21 mouse cellular contexts compared by ENCODE assay signal in genomic region chr16:55097651-55098050, GRCm38 (mm10).
DNase-seq lines count a peak whose midpoint lies in the region; ATAC-seq and TF ChIP-seq lines count a peak whose summit lies in the region.
"Had no signal": no experiment of that assay in that cellular context is flagged by ENCODE, and none has a peak within 500 bp of the region (broad histone marks: within the 10 kb centered on the region; RNA-seq: fewer than 3 reads in every experiment).

No protein-coding gene starts in this region.

- TF ChIP-seq RAD21 in MEL (IDR thresholded peaks at IDR 0.05; ENCODE audit: low read depth, low read length), result no peak

- H3K79me2 ChIP-seq in MEL (ENCODE audit: control insufficient read depth, insufficient read depth, low read length, poor library complexity), result no peaks in the 10 kb centered on the region

- no peak for ATAC-seq in forebrain, embryonic 12.5 days (ENCODE audit: low FRiP score)
- no peak for ATAC-seq in hindbrain, embryonic 16.5 days
- ATAC-seq: activated CD4-positive, CD25-positive, alpha-beta regulatory T cell, adult 4 months; CD4-positive, CD25-positive, alpha-beta regulatory T cell, adult 4 months; Patski had no signal

- no peak overlapping the region for H3K27ac ChIP-seq in MEL (ENCODE audit: control insufficient read depth, low read depth, low read length)
- no peak overlapping the region for H3K27ac ChIP-seq in forebrain, embryonic 12.5 days
- no peak overlapping the region for H3K27ac ChIP-seq in hindbrain, embryonic 16.5 days (ENCODE audit: low read depth, low read length)

- H3K4me3 ChIP-seq in MEL (ENCODE audit: control insufficient read depth in 1 of 2, insufficient read depth in 1 of 2, low read depth in 2 of 2, low read length in 2 of 2), result no peak overlapping the region
- H3K4me3 ChIP-seq in forebrain, embryonic 12.5 days (replicated peaks), result no peak overlapping the region
- no peak overlapping the region for H3K4me3 ChIP-seq in hindbrain, embryonic 16.5 days (ENCODE audit: low read length)

- no peak for TF ChIP-seq CTCF in MEL (IDR thresholded peaks at IDR 0.05 in 2 of 3, conservative IDR thresholded peaks at IDR 0.05 in 1 of 3; ENCODE audit: control insufficient read depth in 1 of 3, insufficient read depth in 1 of 3, low read depth in 2 of 3, low read length in 3 of 3, poor library complexity in 1 of 3, severe bottlenecking in 1 of 3)

- no peaks in the 10 kb centered on the region for H3K27me3 ChIP-seq in MEL (ENCODE audit: control insufficient read depth in 1 of 2, insufficient read depth in 2 of 2, low read length in 2 of 2)
- H3K27me3 ChIP-seq in forebrain, embryonic 12.5 days, result no peaks in the 10 kb centered on the region
- H3K27me3 ChIP-seq in hindbrain, embryonic 16.5 days (replicated peaks; ENCODE audit: control insufficient read depth, insufficient read depth, low read length), result no peaks in the 10 kb centered on the region
- H3K27me3 ChIP-seq: CH12.LX had no signal

- no peak overlapping the region for H3K9ac ChIP-seq in MEL (ENCODE audit: control insufficient read depth, low read depth, low read length, poor library complexity, severe bottlenecking)
- no peak overlapping the region for H3K9ac ChIP-seq in forebrain, embryonic 12.5 days
- no peak overlapping the region for H3K9ac ChIP-seq in hindbrain, embryonic 16.5 days (ENCODE audit: low read depth, low read length)

- no peaks in the 10 kb centered on the region for H3K4me1 ChIP-seq in MEL (ENCODE audit: control insufficient read depth in 1 of 2, insufficient read depth in 2 of 2, low read length in 2 of 2)
- H3K4me1 ChIP-seq in forebrain, embryonic 12.5 days, result no peaks in the 10 kb centered on the region
- H3K4me1 ChIP-seq in hindbrain, embryonic 16.5 days (ENCODE audit: control insufficient read depth, insufficient read depth, low read depth, low read length), result no peaks in the 10 kb centered on the region

- H3K36me3 ChIP-seq in MEL (ENCODE audit: control insufficient read depth in 1 of 2, insufficient read depth in 2 of 2, low read length in 2 of 2), result peaks cover 0 to 7% of the 10 kb centered on the region in 2 experiments; a peak in 2 of 4 replicates
- H3K36me3 ChIP-seq in forebrain, embryonic 12.5 days (replicated peaks), result no peaks in the 10 kb centered on the region
- H3K36me3 ChIP-seq in hindbrain, embryonic 16.5 days (ENCODE audit: control insufficient read depth, insufficient read depth, low read length), result no peaks in the 10 kb centered on the region
- H3K36me3 ChIP-seq: G1E had no signal

- no peaks in the 10 kb centered on the region for H3K9me3 ChIP-seq in MEL (replicated peaks; ENCODE audit: insufficient read depth, low read length)
- H3K9me3 ChIP-seq in forebrain, embryonic 12.5 days, result no peaks in the 10 kb centered on the region
- H3K9me3 ChIP-seq in hindbrain, embryonic 16.5 days (ENCODE audit: control insufficient read depth, low read length), result no peaks in the 10 kb centered on the region

- DNase-seq in MEL (ENCODE audit: low read depth, low spot score), result no peak
- DNase-seq in MEL-GATA-1-ER (ENCODE audit: extremely low read depth, low read depth), result peak; percentile 1
- DNase-seq: adrenal gland, adult 2 months; adrenal gland, adult 8-10 months; adrenal gland, postnatal 10 days; adrenal gland, postnatal 14 days; adrenal gland, postnatal 25 days; adrenal gland, postnatal 36 days; B cell, adult 2 months; cerebellum, adult 11 months; cerebellum, adult 11-12 months; cerebellum, adult 18-20 months; cerebellum, adult 2 months; cerebellum, adult 8-10 months had no signal

- H3K4me2 ChIP-seq in forebrain, embryonic 12.5 days, result no peak overlapping the region
- H3K4me2 ChIP-seq in hindbrain, embryonic 16.5 days (ENCODE audit: low read length), result no peak overlapping the region

- 91% methylated on average over 1 of the region's 1 CpGs for WGBS in forebrain, embryonic 12.5 days
- WGBS in hindbrain, embryonic 16.5 days, result 86% methylated on average over 1 of the region's 1 CpGs

- TF ChIP-seq POLR2A in MEL (IDR thresholded peaks at IDR 0.05; ENCODE audit: control insufficient read depth in 1 of 2, insufficient read depth in 1 of 2, low read depth in 1 of 2, low read length in 2 of 2, poor library complexity in 1 of 2), result no peak

- TF ChIP-seq EP300 in MEL (IDR thresholded peaks at IDR 0.05; ENCODE audit: low read depth in 1 of 2, low read length in 2 of 2), result peak; percentile 20 to 51; a peak in 2 of 4 replicates

TF ChIP-seq in MEL, 35 proteins besides CTCF, POLR2A, EP300 and RAD21:
- TF ChIP-seq TCF12 (IDR thresholded peaks at IDR 0.05; ENCODE audit: low read depth, low read length) (peak; percentile 70), GATA1 (IDR thresholded peaks at IDR 0.05; ENCODE audit: low read depth, low read length) (peak; percentile 9; the same call in 1 of the 2 replicates), RCOR1 (IDR thresholded peaks at IDR 0.05; ENCODE audit: low read depth, low read length) (peak; percentile 87), GABPA (IDR thresholded peaks at IDR 0.05; ENCODE audit: low read depth, low read length) (no peak), NRF1 (IDR thresholded peaks at IDR 0.05; ENCODE audit: insufficient read depth, low read depth, low read length, poor library complexity, severe bottlenecking) (no peak), MYC (IDR thresholded peaks at IDR 0.05; ENCODE audit: low read depth, low read length) (no peak)
